Mouse (Mus musculus) heart, embryonic 13.5 days (tissue): ENCODE measurements around the gene Serpina3b. TPM values are rescaled to one million over a fixed set of nuclear protein-coding genes. Genes with fewer than 3 reads are reported as not detected.

Source experiments
- ATAC-seq: fragments of 200-750 bp; cut with Nextera tagmentation; 2 replicates; pipeline ENCODE4 v1.8.0; 2017; ENCODE audit warnings: moderate TSS enrichment; ENCODE audit not compliant: insufficient number of reproducible peaks, low FRiP score, low TSS enrichment; ENCODE audit errors: extremely low read depth
- H3K27ac ChIP-seq: fragments of 300-500 bp; sonication (generic); replicated peaks from 2 replicates; pipeline ENCODE4 v1.5.1; 2015; ENCODE audit warnings: moderate library complexity, mild to moderate bottlenecking, inconsistent platforms
- H3K27me3 ChIP-seq: fragments of 300-500 bp; sonication (generic); replicated peaks from 2 replicates; pipeline ENCODE4 v1.6.1; 2015; ENCODE audit warnings: mild to moderate bottlenecking, inconsistent platforms
- H3K36me3 ChIP-seq: fragments of 300-500 bp; sonication (generic); 2 replicates; pipeline ENCODE4 v1.6.1; 2015; ENCODE audit warnings: mild to moderate bottlenecking, inconsistent platforms
- H3K4me1 ChIP-seq: fragments of 300-500 bp; sonication (generic); 2 replicates; pipeline ENCODE4 v1.6.1; 2015; ENCODE audit warnings: inconsistent platforms
- H3K4me2 ChIP-seq: fragments of 300-500 bp; sonication (generic); 2 replicates; pipeline ENCODE4 v1.6.1; 2015; ENCODE audit warnings: inconsistent platforms, mild to moderate bottlenecking, moderate library complexity
- H3K4me3 ChIP-seq: fragments of 300-500 bp; sonication (generic); 2 replicates; pipeline ENCODE4 v1.5.1; 2015; ENCODE audit warnings: moderate library complexity, mild to moderate bottlenecking, inconsistent platforms
- H3K9ac ChIP-seq: fragments of 300-500 bp; sonication (generic); 2 replicates; pipeline ENCODE4 v1.6.1; 2015; ENCODE audit warnings: inconsistent platforms, mild to moderate bottlenecking, moderate library complexity
- H3K9me3 ChIP-seq: fragments of 300-500 bp; sonication (generic); 2 replicates; pipeline ENCODE4 v1.6.1; 2016; ENCODE audit warnings: inconsistent platforms
- WGBS: fragments of 180-500 bp; shearing (Covaris S2); methylation state at CpG from one replicate; pipeline ENCODE4 v1.1.7; 2015; ENCODE audit warnings: mixed read lengths; 5-methylcytosine and 5-hydroxymethylcytosine counted together
- polyA plus RNA-seq: library from polyadenylated mRNA; unstranded; fragments of >200 nt; fragmentation: Nextera tagmentation; extraction: Ambion mirVana; gene quantifications from 2 replicates; pipeline ENCODE4 v1.2.1, GENCODE M21; 2015

Gene Serpina3b
- polyA plus RNA-seq, 1 experiment from 2014 or later = 0.16 TPM

- Histone ChIP-seq H3K36me3 (no peaks in the 10 kb centered on the region), H3K4me1 (peaks cover 14% of the 10 kb centered on the region; the same call in 1 of the 2 replicates), H3K27me3 (no peaks in the 10 kb centered on the region; the same call in none of the 2 replicates), H3K4me3 (no peak overlapping the region), H3K9ac (no peak overlapping the region), H3K4me2 (no peak overlapping the region), H3K27ac (peak overlapping the region; percentile 43), H3K9me3 (no peaks in the 10 kb centered on the region)
- ATAC-seq = no peak
Observed at GRCm38 (mm10) chr12:104131041-104131440, 3.2 kb downstream of the Serpina3b start.

DNA sequence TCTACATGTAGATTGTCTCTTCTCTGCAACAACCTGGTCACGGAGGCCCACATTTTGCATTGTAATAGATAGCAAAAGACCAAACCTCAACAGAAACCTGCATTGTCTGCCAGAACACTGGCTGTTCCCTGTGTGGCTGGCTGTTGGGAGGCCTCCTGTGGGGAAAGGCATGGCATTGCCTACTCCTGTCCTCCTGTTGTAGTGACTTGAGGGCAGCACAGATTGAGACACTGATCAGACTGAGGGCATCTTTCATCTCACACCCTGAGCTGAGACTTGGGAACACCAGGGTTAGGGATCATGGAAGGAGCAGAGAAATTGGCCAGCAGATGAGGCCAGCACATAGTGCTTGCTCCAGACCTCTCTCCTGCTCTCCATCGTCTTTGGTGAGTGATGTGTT lies 10.4 kb downstream of the Serpina3b start:
- Histone ChIP-seq H3K9me3 (no peaks in the 10 kb centered on the region), H3K27ac (no peak overlapping the region), H3K4me2 (no peak overlapping the region), H3K9ac (no peak overlapping the region), H3K27me3 (peaks cover 5% of the 10 kb centered on the region; the same call in 1 of the 2 replicates), H3K4me3 (no peak overlapping the region), H3K36me3 (no peaks in the 10 kb centered on the region), H3K4me1 (no peaks in the 10 kb centered on the region)
- ATAC-seq = no peak
- 78% methylated on average over 2 of the region's 2 CpGs for WGBS

DNA sequence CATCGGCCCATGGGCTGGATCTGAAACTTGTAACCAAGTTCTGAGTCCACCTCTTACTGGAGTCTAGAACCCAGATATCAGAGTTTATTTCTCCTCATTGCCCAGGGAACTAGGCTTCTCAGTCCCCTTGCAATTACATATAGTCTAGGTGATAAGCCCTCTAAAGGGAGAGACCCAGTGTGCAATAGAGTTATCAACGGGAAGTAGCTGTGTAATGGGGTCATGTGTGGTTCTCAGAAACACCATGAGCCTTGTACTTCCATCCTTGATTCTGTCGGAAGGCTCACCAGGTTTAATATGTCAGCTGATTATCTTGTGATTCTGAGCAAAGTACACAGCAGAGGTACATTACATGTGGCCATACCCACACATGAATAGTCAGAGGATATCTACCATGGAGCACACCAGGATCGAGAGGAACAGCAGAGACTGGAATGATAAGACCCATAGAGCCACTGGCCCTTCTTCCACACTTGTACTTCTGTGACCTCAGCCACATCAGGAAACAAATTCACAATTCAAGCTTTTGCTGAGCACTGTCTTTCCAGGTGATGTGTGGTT lies 12.8 kb downstream of the Serpina3b start:
- H3K4me1 ChIP-seq = no peaks in the 10 kb centered on the region
- 76% methylated on average over 4 of the region's 4 CpGs for WGBS
- no peak overlapping the region for H3K9ac ChIP-seq
- no peak overlapping the region for H3K4me2 ChIP-seq
- H3K9me3 ChIP-seq = no peaks in the 10 kb centered on the region
- no peak overlapping the region for H3K4me3 ChIP-seq
- H3K27me3 ChIP-seq = peaks cover 5% of the 10 kb centered on the region; the same call in 1 of the 2 replicates
- no peak for ATAC-seq
- no peaks in the 10 kb centered on the region for H3K36me3 ChIP-seq
- H3K27ac ChIP-seq = no peak overlapping the region

GRCm38 (mm10) chr12:104141506-104141905 lies 13.7 kb downstream of the Serpina3b start:
- Histone ChIP-seq H3K36me3 (no peaks in the 10 kb centered on the region), H3K9me3 (no peaks in the 10 kb centered on the region), H3K27me3 (peaks cover 5% of the 10 kb centered on the region; the same call in 1 of the 2 replicates), H3K4me3 (no peak overlapping the region), H3K27ac (no peak overlapping the region), H3K4me2 (no peak overlapping the region), H3K9ac (no peak overlapping the region), H3K4me1 (no peaks in the 10 kb centered on the region)
- 81% methylated on average over 1 of the region's 1 CpGs for WGBS
- no peak for ATAC-seq

- no peak overlapping the region for H3K4me2 ChIP-seq
- H3K4me3 ChIP-seq = no peak overlapping the region
- H3K4me1 ChIP-seq = no peaks in the 10 kb centered on the region
- H3K27me3 ChIP-seq = peaks cover 5% of the 10 kb centered on the region; the same call in 1 of the 2 replicates
- H3K36me3 ChIP-seq = no peaks in the 10 kb centered on the region
- 59% methylated on average over 1 of the region's 1 CpGs for WGBS
- H3K9me3 ChIP-seq = no peaks in the 10 kb centered on the region
- ATAC-seq = no peak
- no peak overlapping the region for H3K27ac ChIP-seq
- H3K9ac ChIP-seq = no peak overlapping the region
Observed at GRCm38 (mm10) chr12:104142427-104142826, 14.6 kb downstream of the Serpina3b start.

GRCm38 (mm10) chr12:104143286-104143685 lies 15.5 kb downstream of the Serpina3b start:
- Histone ChIP-seq H3K36me3 (no peaks in the 10 kb centered on the region), H3K9me3 (no peaks in the 10 kb centered on the region), H3K4me3 (no peak overlapping the region), H3K27ac (no peak overlapping the region), H3K27me3 (peaks cover 5% of the 10 kb centered on the region; the same call in 1 of the 2 replicates), H3K4me1 (no peaks in the 10 kb centered on the region), H3K9ac (no peak overlapping the region), H3K4me2 (no peak overlapping the region)
- 36% methylated on average over 1 of the region's 1 CpGs for WGBS
- ATAC-seq = no peak

GRCm38 (mm10) chr12:104145571-104145970 lies 17.8 kb downstream of the Serpina3b start:
- Histone ChIP-seq H3K9ac (no peak overlapping the region), H3K27ac (no peak overlapping the region), H3K36me3 (no peaks in the 10 kb centered on the region), H3K4me3 (no peak overlapping the region), H3K27me3 (no peaks in the 10 kb centered on the region; the same call in 1 of the 2 replicates), H3K4me1 (no peaks in the 10 kb centered on the region), H3K4me2 (no peak overlapping the region), H3K9me3 (no peaks in the 10 kb centered on the region)
- 61% methylated on average over 2 of the region's 2 CpGs for WGBS
- no peak for ATAC-seq

DNA sequence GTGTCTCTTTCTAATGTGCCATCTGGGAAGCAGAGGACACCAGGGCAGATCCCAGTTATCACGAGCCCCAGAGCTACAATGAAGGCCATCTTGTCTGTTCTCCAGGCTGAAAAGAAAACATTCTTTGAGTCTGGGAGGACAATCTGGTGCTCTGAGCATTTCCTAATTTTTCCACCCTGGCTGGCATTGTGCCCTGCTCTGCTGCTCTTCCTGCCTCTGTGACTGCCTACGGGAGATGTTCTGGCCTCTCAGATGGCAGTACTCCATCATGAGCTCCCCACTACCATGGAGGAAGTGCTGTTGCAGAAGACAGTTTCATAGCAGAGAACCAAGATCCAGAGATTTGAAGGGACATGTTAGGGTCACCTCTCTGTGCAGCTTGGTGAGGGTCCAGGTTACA lies 24.2 kb downstream of the Serpina3b start:
- Histone ChIP-seq H3K27me3 (no peaks in the 10 kb centered on the region; the same call in 1 of the 2 replicates), H3K9ac (no peak overlapping the region), H3K4me1 (no peaks in the 10 kb centered on the region), H3K4me3 (no peak overlapping the region), H3K27ac (no peak overlapping the region), H3K4me2 (no peak overlapping the region), H3K9me3 (no peaks in the 10 kb centered on the region), H3K36me3 (no peaks in the 10 kb centered on the region)
- no peak for ATAC-seq
- WGBS = 57% methylated on average over 2 of the region's 2 CpGs

DNA sequence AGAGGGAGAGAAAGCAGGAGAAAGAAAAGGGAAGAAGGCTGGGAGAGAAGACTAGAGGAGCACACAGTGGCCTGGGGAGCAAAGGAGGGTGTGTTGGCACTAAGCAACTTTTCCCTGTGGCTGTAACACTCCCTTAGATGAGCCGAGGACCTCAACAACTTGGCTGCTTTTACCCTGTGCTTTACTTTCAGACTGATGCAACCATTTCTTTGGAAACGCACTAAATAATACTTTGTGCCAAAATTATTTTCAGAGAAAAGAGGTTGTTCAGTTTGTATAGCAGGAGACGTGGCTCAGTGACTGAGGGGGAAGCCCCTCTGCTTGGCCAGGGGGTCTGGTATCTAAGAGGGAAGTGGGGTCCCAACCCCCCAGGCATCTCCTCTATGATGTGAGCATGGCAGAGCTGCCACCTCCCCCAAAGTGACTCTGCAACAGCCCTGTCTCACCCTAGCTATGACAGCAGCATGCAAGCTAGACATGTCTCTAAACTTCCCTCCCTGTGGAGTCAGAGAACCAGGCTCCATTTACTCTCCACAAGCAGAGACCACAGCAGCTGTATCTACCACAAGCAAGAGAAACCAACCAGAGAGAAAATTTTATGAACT lies 25.3 kb downstream of the Serpina3b start:
- Histone ChIP-seq H3K4me3 (no peak overlapping the region), H3K27me3 (no peaks in the 10 kb centered on the region; the same call in 1 of the 2 replicates), H3K9me3 (no peaks in the 10 kb centered on the region), H3K9ac (no peak overlapping the region), H3K4me2 (no peak overlapping the region), H3K4me1 (no peaks in the 10 kb centered on the region), H3K27ac (no peak overlapping the region), H3K36me3 (no peaks in the 10 kb centered on the region)
- WGBS = 60% methylated on average over 3 of the region's 3 CpGs
- no peak for ATAC-seq

- ATAC-seq = no peak
- no peaks in the 10 kb centered on the region for H3K36me3 ChIP-seq
- no peaks in the 10 kb centered on the region for H3K4me1 ChIP-seq
- no peaks in the 10 kb centered on the region for H3K9me3 ChIP-seq
- no peaks in the 10 kb centered on the region; the same call in 1 of the 2 replicates for H3K27me3 ChIP-seq
- WGBS = 81% methylated on average over 2 of the region's 2 CpGs
- H3K4me3 ChIP-seq = no peak within 1 kb of the TSS
- no peak within 1 kb of the TSS for H3K27ac ChIP-seq
- H3K4me2 ChIP-seq = no peak within 1 kb of the TSS
- no peak within 1 kb of the TSS for H3K9ac ChIP-seq
Observed at GRCm38 (mm10) chr12:104153656-104154055, 25.9 kb downstream of the Serpina3b start, which contains the start of gene Serpina3c. TSS of gene Serpina3c (minus strand) at chr12:104153870.

DNA sequence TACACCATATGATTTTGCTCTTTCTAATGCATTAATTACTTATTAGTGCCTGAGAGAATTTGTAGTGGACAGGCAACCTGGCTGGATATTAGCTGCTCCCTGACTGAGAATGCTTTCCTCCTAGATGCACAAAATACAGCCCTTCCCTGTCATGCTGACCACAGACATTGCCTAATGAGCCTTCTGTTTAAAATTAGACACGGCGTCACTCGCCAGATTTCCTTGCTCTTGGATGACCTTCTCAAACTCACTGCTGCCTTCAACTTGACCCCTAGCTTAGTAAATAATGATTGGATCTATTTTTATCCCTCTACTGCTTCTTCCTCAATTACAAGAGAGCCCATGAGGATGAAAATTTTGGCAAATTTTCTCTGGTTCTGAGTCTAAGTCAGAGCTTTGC lies 47.0 kb downstream of the Serpina3b start:
- Histone ChIP-seq H3K4me2 (no peak overlapping the region), H3K4me3 (no peak overlapping the region), H3K9me3 (no peaks in the 10 kb centered on the region), H3K27ac (no peak overlapping the region), H3K36me3 (no peaks in the 10 kb centered on the region), H3K27me3 (peaks cover 31% of the 10 kb centered on the region), H3K9ac (no peak overlapping the region), H3K4me1 (peaks cover 28% of the 10 kb centered on the region)
- ATAC-seq = no peak
- WGBS = 44% methylated on average over 3 of the region's 3 CpGs

DNA sequence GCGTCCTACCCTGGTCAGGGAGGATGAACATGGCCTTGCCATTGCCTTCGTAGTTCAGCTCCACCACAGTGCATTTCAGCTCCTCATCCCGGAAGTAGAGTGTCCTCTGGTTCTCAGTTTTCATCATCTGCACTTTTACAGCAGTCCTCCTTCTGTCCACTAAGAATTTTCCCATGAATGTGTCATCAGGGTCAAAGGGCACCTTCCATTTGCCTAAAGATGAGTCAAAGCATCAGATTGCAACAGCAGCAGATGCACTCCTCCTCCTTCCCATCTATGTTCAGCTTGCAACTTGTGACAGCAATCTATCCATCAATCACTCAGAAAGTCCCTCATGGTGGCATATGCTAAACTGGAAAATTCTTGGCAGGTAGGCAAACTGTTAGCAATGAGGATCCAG lies 47.8 kb downstream of the Serpina3b start:
- no peak for ATAC-seq
- H3K9ac ChIP-seq = no peak overlapping the region
- 78% methylated on average over 3 of the region's 3 CpGs for WGBS

More for the DNA sequence above, 47.8 kb downstream of the Serpina3b start:
- peaks cover 28% of the 10 kb centered on the region for H3K4me1 ChIP-seq
- H3K36me3 ChIP-seq = no peaks in the 10 kb centered on the region
- H3K27me3 ChIP-seq = peaks cover 32% of the 10 kb centered on the region
- H3K27ac ChIP-seq = no peak overlapping the region
- no peaks in the 10 kb centered on the region for H3K9me3 ChIP-seq
- H3K4me3 ChIP-seq = no peak overlapping the region
- H3K4me2 ChIP-seq = no peak overlapping the region
